Mouse (Mus musculus) embryonic facial prominence, embryonic 10.5 days (tissue): ENCODE measurements at regions not wholly inside any gene's neighbourhood (a gene's known extent, or its start where the extent isn't known, plus 50 kb on each side); places are given as distances from the start of the nearest gene placed in this dataset.

Experiments used
- DNase-seq: peaks from one replicate; pipeline ENCODE4 v3.0.0-alpha.2; 2017; ENCODE audit warnings: low spot score
- H3K27ac ChIP-seq: fragments of 300-500 bp; sonication (generic); replicated peaks from 2 replicates; pipeline ENCODE4 v1.5.1; 2016; ENCODE audit warnings: mild to moderate bottlenecking
- H3K27me3 ChIP-seq: fragments of 300-500 bp; sonication (generic); replicated peaks from 2 replicates; pipeline ENCODE4 v1.6.1; 2016; ENCODE audit warnings: low read depth, mild to moderate bottlenecking; ENCODE audit not compliant: poor library complexity, severe bottlenecking
- H3K36me3 ChIP-seq: fragments of 300-500 bp; sonication (generic); replicated peaks from 2 replicates; pipeline ENCODE4 v1.6.1; 2016; ENCODE audit warnings: mild to moderate bottlenecking, moderate library complexity
- H3K4me1 ChIP-seq: fragments of 300-500 bp; sonication (generic); 2 replicates; pipeline ENCODE4 v1.6.1; 2016
- H3K4me3 ChIP-seq: fragments of 300-500 bp; sonication (generic); 2 replicates; pipeline ENCODE4 v1.5.1; 2016; ENCODE audit warnings: mild to moderate bottlenecking, moderate library complexity
- H3K9me3 ChIP-seq: fragments of 300-500 bp; sonication (generic); 2 replicates; pipeline ENCODE4 v1.6.1; 2016; ENCODE audit warnings: mild to moderate bottlenecking
- WGBS: fragments of 180-500 bp; shearing (Covaris S2); methylation state at CpG from one replicate; pipeline ENCODE4 v1.1.7; 2016; 5-methylcytosine and 5-hydroxymethylcytosine counted together

DNA sequence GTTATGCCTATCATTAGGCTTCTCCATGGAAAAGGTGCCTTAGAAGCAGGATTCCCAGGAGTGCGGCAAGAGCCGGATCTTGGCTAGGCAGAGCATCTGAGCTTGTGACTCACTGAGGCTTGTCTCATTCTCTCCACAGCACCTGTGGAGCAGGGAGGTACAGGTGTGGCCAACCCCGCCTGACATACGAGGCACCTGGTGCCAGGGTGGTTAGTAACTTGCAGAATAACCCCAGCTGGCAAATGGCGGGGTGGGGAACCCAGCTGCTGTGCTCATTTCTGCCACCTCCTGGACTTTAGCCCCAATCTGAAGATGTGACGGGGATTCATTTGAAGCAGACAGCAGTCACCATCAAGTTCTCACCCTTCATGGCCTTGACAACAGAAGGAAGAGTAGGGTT, 96.2 kb downstream of the Pdgfra start:
- WGBS = 88% methylated on average over 6 of the region's 6 CpGs
- Histone ChIP-seq H3K4me3 (no peak overlapping the region), H3K9me3 (no peaks in the 10 kb centered on the region)

DNA sequence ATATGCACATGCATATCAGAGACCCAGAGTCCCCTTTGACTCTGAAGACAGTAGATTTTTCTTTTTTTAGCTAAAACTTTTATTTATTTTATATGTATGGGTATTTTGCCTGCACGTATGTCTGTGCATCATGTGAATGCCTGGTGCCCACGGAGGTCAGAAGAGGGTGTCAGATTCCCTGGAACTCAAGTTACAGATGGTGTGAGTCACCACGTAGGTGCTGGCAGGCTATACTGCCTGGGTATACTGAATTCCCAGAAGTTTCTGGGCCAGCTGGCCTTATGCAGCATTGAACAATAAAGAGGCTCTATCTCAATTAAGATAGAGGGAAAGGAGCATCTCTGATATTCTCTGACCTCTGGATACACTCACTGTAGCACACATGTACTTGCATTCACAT, 97.6 kb downstream of the Pdgfra start:
- peaks cover 6% of the 10 kb centered on the region for H3K4me1 ChIP-seq
- H3K9me3 ChIP-seq = no peaks in the 10 kb centered on the region
- H3K27ac ChIP-seq = no peak overlapping the region
- 77% methylated on average over 3 of the region's 3 CpGs for WGBS
- H3K27me3 ChIP-seq = no peaks in the 10 kb centered on the region
- no peak overlapping the region for H3K4me3 ChIP-seq
- no peaks in the 10 kb centered on the region for H3K36me3 ChIP-seq
- DNase-seq = no peak

More for the DNA sequence above, 96.2 kb downstream of the Pdgfra start:
- Histone ChIP-seq H3K4me1 (no peaks in the 10 kb centered on the region; the same call in 1 of the 2 replicates), H3K36me3 (no peaks in the 10 kb centered on the region), H3K27me3 (no peaks in the 10 kb centered on the region), H3K27ac (no peak overlapping the region)
- DNase-seq = no peak

DNA sequence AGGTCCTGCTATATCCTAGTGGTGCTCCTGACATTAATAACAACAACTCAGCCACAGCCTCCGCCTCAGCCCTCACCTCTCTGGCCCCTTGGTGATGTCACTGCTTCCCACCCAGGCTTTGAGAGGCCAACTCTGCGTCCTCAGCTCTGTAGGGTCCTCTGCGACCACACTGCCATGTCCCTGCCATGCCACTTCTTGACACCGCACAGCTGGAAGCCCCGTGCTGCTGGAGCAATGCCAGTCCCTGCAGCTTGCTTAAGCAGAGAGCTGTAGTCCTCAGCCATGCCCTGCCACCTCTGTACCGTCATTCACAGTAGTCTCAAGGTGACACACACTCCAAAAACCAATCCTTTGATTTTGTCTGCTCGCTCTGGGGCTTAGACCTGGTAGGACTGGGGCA, 101.3 kb downstream of the Pdgfra start:
- 87% methylated on average over 7 of the region's 7 CpGs for WGBS
- Histone ChIP-seq H3K9me3 (no peaks in the 10 kb centered on the region), H3K36me3 (no peaks in the 10 kb centered on the region), H3K4me1 (peaks cover 16% of the 10 kb centered on the region; the same call in 1 of the 2 replicates), H3K4me3 (no peak overlapping the region), H3K27ac (no peak overlapping the region; the same call in 1 of the 2 replicates), H3K27me3 (no peaks in the 10 kb centered on the region)
- DNase-seq = no peak

DNA sequence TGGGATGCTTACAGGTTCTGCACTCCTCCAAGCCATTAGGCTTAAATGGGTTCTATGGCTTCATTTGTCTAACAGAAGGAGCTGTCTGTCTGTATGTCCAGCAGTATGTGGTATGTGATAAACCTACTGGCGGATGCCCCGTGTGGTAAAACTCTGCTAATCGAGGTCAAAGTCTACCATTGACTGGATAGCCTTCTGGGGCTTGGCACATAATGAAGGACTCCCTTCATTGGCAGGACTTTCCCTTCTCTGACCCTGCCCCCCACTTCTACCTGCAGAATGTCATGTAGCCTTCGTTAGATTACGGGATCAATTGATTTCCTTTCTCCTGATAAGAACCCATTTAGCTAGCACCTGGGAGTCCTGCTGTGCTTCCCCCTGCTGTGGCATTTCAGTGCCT, 101.7 kb downstream of the Pdgfra start:
- Histone ChIP-seq H3K27ac (no peak overlapping the region), H3K36me3 (no peaks in the 10 kb centered on the region), H3K9me3 (no peaks in the 10 kb centered on the region), H3K4me1 (peaks cover 16% of the 10 kb centered on the region; the same call in 1 of the 2 replicates), H3K4me3 (no peak overlapping the region), H3K27me3 (no peaks in the 10 kb centered on the region)
- no peak for DNase-seq
- 77% methylated on average over 5 of the region's 5 CpGs for WGBS

DNA sequence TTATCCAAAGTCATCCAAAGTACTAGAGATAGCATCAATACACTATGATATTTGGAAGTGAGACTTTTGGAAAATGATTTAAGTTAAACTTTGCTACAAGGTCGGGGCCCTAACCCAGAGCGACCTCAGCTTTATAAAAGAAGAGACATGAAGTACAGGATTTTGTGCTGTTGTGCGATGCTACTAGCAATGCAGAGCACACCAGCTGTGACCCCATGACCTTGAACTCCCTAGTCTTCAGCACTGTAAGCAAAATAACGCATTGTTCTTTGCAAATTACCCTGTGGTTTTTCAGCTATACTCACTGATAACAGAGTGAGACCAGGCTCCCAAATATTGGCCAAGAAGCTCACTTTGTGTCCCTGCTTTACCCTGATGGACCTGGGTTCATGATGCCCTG, 104.1 kb downstream of the Pdgfra start:
- 0 out of 2 replicates have a peak, but pooled peaks cover 1% of the 10 kb centered on the region for H3K9me3 ChIP-seq
- no peak overlapping the region for H3K27ac ChIP-seq
- no peak overlapping the region for H3K4me3 ChIP-seq
- 68% methylated on average over 4 of the region's 4 CpGs for WGBS
- no peak for DNase-seq
- H3K27me3 ChIP-seq = no peaks in the 10 kb centered on the region
- no peaks in the 10 kb centered on the region for H3K36me3 ChIP-seq
- H3K4me1 ChIP-seq = peaks cover 16% of the 10 kb centered on the region; the same call in 1 of the 2 replicates

DNA sequence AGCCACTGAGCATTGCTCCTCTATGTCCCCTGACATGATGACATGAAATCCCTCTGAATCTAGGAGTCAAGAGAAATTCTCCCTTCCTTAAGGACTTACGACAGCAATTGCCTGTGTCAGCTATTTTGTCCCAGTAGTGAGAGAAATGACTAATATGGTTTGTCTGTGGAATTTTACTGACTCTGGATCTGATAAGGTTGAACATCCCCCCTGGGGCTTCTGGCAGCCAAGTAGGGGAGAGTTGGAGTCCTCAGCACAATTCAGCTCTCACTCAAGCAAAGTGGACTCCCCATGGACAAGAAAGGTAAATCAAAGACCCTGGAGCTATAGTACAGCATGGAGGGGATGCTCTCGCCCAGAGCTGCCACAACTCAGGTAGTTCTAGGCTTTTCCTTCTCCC, 105.0 kb downstream of the Pdgfra start:
- Histone ChIP-seq H3K27ac (no peak overlapping the region), H3K4me3 (no peak overlapping the region), H3K27me3 (no peaks in the 10 kb centered on the region), H3K9me3 (0 out of 2 replicates have a peak, but pooled peaks cover 7% of the 10 kb centered on the region), H3K4me1 (peaks cover 16% of the 10 kb centered on the region; the same call in 1 of the 2 replicates), H3K36me3 (no peaks in the 10 kb centered on the region)
- WGBS = 87% methylated on average over 2 of the region's 2 CpGs
- DNase-seq = no peak

DNA sequence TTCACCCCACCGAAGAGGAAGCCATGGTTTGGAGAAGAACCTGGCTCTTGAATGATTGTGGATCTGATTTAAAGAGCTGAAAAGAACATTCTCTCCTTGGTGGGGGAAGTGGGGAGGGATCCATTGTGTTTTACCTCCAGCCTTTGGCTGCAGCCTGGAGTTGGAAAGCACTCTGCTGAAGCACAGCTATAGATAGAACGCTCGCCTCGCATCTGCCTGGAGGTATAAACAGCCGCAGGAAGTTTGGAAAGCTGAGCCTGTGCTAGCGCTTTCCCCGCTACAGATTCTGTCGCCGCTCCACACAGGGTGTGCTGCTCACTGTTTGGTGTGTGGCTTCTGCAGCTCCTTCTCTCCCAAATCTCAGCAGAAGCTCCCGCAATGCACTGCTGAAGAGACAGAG, 108.2 kb downstream of the Pdgfra start:
- DNase-seq = no peak
- Histone ChIP-seq H3K27ac (no peak overlapping the region), H3K4me1 (0 out of 2 replicates have a peak, but pooled peaks cover 7% of the 10 kb centered on the region), H3K27me3 (no peaks in the 10 kb centered on the region), H3K36me3 (no peaks in the 10 kb centered on the region), H3K4me3 (no peak overlapping the region), H3K9me3 (0 out of 2 replicates have a peak, but pooled peaks cover 7% of the 10 kb centered on the region)
- WGBS = 70% methylated on average over 10 of the region's 10 CpGs

DNA sequence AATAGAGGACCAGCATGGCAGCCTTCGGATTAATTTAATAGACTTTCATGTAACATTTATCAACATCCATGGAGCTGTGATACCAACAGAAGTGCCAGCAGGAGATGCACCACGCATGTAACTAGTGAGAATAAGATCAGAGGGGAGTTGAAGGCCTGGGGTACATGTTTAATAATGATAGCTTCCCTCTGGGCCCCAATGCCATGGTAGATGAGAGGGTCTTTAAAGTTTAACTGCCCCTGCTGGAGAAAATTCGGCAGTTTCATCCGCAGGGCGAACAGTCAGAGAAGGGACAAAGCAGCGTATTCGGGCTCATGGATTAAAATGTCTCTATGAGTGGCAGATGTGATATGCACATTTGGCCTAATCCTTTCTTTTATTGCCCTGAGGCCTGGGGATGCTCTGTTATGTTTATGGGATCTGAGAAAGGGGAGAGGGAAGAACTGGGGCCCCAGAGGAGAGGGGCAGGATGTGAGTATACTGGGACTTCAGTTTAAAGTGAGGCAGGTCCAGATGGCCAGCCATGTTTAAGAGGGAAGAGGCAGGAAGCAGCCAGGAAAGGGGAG, 114.1 kb downstream of the Pdgfra start:
- H3K27me3 ChIP-seq = no peaks in the 10 kb centered on the region
- H3K9me3 ChIP-seq = 0 out of 2 replicates have a peak, but pooled peaks cover 5% of the 10 kb centered on the region
- no peak overlapping the region for H3K27ac ChIP-seq
- no peak overlapping the region for H3K4me3 ChIP-seq
- no peaks in the 10 kb centered on the region for H3K36me3 ChIP-seq
- no peak for DNase-seq
- peaks cover 8% of the 10 kb centered on the region; the same call in 1 of the 2 replicates for H3K4me1 ChIP-seq
- WGBS = 81% methylated on average over 7 of the region's 7 CpGs

DNA sequence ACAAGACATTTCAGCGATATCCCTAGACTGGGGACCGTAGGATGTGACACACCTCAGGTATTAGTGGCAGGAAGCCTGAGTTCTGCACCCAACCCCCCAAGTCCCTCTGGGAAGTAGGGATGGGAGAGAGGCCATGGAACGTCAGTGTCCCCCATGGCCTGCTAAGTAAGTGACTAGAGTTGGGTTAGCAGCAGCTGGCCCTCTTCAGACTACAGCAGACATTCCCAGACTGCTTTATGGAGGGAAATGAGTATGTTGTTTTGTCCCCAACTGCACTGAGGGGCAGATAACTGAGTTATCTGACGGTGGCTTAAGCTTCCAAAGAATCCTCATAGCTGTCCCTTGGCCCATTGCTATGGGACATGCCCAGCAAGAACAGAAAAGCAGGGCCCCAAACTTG, 114.8 kb downstream of the Pdgfra start:
- Histone ChIP-seq H3K27ac (no peak overlapping the region), H3K4me1 (peaks cover 8% of the 10 kb centered on the region; the same call in 1 of the 2 replicates), H3K27me3 (no peaks in the 10 kb centered on the region), H3K9me3 (no peaks in the 10 kb centered on the region), H3K4me3 (no peak overlapping the region), H3K36me3 (no peaks in the 10 kb centered on the region)
- 82% methylated on average over 4 of the region's 4 CpGs for WGBS
- DNase-seq = no peak

DNA sequence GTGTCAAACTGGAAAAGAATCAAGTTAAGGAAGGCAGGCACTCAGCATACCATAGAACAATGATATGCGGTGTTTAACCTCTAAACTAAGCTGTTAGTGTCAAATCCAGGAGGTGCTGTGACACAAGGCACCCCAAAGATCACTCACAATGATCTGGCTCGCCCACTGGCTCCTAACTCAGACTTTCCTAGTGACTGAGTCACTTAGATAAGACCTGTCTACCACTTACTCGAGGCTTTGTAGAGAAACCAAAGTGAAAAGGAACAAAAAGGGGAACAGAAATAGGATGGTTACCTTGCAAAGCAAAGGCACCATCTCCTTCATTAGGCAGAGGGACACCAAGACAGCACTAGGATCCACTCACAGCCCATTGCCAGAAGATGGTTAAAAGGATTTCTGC, 115.7 kb downstream of the Pdgfra start:
- Histone ChIP-seq H3K27ac (no peak overlapping the region), H3K36me3 (no peaks in the 10 kb centered on the region), H3K27me3 (no peaks in the 10 kb centered on the region), H3K4me3 (no peak overlapping the region), H3K4me1 (peaks cover 8% of the 10 kb centered on the region; the same call in 1 of the 2 replicates), H3K9me3 (no peaks in the 10 kb centered on the region)
- DNase-seq = no peak
- WGBS = 86% methylated on average over 3 of the region's 3 CpGs

DNA sequence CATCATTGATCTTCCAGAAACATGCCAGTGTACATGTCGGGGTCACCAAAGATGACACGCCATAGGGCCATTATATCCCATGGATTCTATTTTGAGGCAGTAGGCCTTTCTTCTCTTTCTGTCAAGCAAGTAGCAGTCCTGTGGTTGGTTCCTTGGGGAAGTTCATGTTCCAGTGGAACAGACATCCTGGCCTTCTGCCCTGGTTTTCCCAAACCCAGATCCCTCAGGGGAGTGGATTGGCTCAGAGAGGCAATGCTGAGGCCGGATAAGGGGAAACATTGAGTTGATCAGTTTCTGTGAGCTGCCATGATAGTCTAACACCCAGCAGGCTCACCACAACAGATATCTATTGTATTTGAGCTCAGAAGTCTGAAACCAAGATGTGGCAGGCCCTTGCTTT, 125.9 kb downstream of the Pdgfra start:
- Histone ChIP-seq H3K4me1 (peaks cover 6% of the 10 kb centered on the region), H3K27me3 (no peaks in the 10 kb centered on the region), H3K36me3 (no peaks in the 10 kb centered on the region), H3K4me3 (no peak overlapping the region), H3K27ac (no peak overlapping the region), H3K9me3 (no peaks in the 10 kb centered on the region)
- no peak for DNase-seq
- 91% methylated on average over 3 of the region's 3 CpGs for WGBS

DNA sequence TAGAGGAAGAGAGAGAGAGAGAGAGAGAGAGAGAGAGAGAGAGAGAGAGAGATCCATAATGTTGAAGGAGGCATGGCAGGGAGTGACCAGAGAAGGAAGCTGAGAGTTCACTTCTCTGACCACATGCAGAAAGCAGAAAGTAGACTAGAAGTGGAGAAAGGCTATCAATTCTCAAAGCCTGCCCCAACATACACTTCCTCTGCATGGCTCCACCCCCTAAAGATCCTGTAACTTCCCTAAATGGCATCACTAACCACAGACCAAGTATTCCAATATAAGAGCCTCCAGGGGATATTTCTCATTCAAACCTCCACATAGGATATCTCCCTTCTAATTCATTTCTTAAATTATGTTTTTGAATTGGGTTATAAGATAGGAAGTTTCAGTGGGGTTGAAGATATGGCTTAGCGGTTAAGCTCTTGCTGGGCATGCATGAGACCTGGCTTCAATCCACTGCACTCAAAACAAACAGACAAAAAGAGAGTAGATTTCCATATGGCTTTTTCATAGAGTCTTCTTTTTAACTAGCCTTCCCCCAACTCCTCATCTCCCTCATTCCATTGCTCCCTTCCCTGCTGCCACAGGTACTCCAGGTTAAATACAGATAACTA, 127.6 kb downstream of the Pdgfra start:
- Histone ChIP-seq H3K9me3 (no peaks in the 10 kb centered on the region), H3K27me3 (no peaks in the 10 kb centered on the region), H3K27ac (no peak overlapping the region), H3K4me1 (peaks cover 5% of the 10 kb centered on the region), H3K4me3 (no peak overlapping the region), H3K36me3 (no peaks in the 10 kb centered on the region)
- no peak for DNase-seq
- WGBS = 98% methylated on average over 1 of the region's 1 CpGs

DNA sequence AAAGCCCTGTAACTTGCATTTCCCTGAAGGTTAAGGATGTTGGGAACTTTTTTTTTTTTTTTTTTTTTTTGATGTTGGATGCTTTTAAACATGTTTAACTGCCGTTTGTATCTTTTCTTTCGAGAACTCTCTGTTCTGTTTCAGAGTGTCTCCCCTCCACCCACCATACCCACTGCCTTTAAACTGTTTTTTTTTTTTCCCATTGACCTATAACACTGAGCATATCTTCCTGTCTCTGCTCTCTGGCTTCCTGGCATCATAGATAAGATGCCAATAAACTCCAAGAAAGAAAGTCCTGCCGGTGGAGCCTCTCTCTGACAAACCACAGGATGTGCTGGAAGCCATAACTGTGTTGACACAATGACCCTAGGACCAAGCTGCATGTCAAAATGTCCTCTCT, 128.6 kb downstream of the Pdgfra start:
- 79% methylated on average over 3 of the region's 3 CpGs for WGBS
- no peaks in the 10 kb centered on the region for H3K36me3 ChIP-seq
- DNase-seq = no peak
- no peak overlapping the region for H3K4me3 ChIP-seq
- no peaks in the 10 kb centered on the region for H3K27me3 ChIP-seq
- H3K4me1 ChIP-seq = peaks cover 5% of the 10 kb centered on the region
- H3K27ac ChIP-seq = no peak overlapping the region
- H3K9me3 ChIP-seq = no peaks in the 10 kb centered on the region
